Mouse (Mus musculus): ENCODE results near the gene Kctd5.
"Not testable (repeated sequence)": the region's sequence is repeated elsewhere in the genome, so short reads cannot be mapped to it uniquely, and the experiment has no call there.

Gene Kctd5

DNA sequence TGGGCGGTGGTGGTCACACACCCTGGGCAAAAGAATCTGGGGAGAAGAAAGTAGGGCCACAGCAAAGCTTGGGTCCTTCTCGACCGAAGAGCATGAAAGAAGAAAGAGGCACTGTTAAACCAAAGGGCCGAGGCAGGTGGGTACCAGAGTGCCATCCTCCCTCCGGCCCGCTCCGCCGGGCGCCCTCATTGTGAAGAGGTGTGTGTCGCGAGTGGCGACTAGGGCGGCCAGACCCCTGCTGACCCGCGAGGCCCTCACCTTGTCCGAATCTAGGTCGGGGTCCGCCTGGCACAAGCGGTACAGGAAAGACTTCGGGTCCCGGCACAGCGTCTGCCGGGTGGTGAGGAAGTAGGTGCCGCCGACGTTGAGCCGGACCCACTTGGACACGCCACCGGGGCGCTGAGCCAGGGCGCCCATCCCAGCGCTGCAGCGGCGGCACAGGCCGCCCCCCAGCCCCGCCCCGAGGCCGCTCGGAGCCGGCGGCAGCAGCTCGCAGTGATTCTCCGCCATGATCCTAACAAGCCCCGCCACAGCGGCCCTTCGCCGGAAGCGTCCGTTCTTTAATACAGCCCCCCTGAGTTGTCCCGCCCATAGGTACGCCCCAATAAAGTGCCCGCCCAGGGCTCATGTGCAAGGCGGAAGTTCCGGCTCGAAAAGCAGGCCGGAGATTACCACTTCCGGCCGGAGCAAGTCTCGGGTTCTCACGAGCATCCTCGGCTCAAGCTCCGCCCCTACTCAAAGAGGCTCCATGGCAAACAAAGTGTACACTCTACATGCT lies at the start of gene Kctd5:
TSS of gene Kctd5 (minus strand) at position 567 of the 778 bp plus-strand sequence.
- peak; percentile 97 for DNase-seq (ENCODE audit: extremely low spot score)

- DNase-seq (ENCODE audit: extremely low spot score), result no peak
Observed at GRCm38 (mm10) chr17:24119446-24119845, 46.2 kb upstream of the Kctd5 start.

GRCm38 (mm10) chr17:24113031-24113430 lies 39.7 kb upstream of the Kctd5 start:
- no peak for DNase-seq (ENCODE audit: extremely low spot score)

DNA sequence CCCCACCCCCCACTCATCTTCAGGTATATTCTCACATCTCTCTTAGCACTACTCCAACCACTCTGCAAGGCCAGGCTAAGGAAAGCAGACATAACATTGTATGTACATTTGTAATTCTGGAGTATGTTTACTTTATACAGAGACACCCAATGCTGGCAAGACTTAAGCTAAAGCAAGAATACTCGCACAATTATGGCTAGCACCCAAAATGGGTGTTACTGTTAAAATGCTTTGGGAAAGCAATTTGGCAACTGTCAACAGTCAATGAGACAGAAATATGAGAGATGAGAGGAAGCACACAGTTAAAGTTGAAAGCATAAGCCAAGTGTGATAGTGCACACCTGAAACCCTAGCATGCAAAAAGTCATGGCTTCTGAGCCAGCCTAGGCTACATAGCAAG lies 38.0 kb upstream of the Kctd5 start:
- no peak for DNase-seq (ENCODE audit: extremely low spot score)

DNA sequence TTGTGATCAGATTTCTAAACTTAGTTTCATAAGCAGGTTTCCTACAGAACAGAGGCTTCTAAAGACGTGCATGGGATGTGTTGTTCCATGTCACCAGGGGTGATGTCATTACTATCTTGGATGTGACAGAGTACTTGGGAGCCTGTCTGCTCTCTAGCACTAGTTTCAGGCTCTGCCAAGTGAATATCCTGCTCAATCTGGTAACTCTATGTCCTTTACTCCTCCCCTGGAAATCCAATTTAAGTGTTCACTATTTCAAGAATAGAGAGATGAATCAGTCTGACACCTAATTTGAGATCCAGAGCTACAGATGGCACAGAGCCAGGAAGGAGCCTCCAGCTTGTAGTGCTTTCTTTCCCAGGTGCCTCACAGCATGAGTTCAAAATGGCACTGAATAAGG lies 35.6 kb upstream of the Kctd5 start:
- DNase-seq (ENCODE audit: extremely low spot score), result no peak

DNA sequence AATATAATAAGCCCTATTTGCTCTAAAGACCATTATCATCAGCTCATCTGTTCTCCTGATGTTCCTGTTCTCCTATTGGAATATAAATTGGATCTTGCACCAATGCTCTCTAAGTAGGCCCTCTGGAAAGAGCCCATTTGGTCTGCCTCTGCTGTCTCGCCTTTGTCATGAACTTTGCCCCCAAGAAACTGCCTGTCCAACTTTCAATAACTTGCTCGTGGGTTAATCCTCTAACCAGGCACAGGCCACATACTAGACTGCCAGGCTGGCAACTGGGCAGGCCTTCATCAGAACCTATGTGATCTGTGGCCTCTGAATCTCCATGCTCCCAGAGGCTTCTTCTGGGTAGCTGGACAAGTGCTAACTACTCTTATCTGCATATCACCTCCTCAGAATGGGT lies 31.8 kb upstream of the Kctd5 start:
- DNase-seq (ENCODE audit: extremely low spot score), result no peak

- DNase-seq (ENCODE audit: extremely low spot score), result no peak
Observed at GRCm38 (mm10) chr17:24098354-24098753, 25.1 kb upstream of the Kctd5 start.

GRCm38 (mm10) chr17:24090575-24090974 lies 17.3 kb upstream of the Kctd5 start:
- no peak for DNase-seq (ENCODE audit: extremely low spot score)

DNA sequence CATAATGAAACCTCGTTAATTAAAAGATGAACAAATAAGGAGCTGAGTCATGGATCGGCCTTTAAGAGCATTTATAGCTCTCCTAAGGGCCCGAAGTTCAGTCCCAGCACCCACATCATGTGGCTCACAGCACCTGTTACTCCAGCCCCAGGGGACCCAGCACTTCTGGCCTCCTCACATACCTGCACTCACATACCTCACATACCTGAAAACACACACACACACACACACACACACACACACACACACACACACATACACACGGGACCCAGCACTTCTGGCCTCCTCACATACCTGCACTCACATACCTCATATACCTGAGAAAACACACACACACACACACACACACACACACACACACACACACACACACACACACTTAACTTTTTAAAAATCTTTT lies 13.1 kb upstream of the Kctd5 start:
- not testable (repeated sequence) for DNase-seq (ENCODE audit: extremely low spot score)

DNA sequence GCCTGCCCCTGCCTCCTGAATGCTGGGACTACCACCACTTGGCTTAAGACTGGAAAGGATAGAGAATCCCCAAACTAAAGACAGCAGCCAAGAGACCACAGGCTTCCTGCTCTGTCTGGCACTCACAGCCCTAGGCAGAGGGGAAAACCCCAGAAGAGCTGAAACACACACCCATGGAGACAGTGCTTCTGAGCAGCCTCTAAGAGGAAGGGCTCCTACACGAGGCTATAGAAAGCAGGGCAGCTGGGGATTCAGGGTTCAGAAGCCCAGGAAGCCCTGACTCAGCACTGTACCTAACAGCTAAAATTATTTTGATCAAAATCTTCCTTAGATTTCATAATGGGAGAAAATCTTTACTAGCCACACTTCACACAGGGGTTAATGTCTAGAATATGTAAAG lies 11.3 kb upstream of the Kctd5 start:
- DNase-seq (ENCODE audit: extremely low spot score), result no peak

DNA sequence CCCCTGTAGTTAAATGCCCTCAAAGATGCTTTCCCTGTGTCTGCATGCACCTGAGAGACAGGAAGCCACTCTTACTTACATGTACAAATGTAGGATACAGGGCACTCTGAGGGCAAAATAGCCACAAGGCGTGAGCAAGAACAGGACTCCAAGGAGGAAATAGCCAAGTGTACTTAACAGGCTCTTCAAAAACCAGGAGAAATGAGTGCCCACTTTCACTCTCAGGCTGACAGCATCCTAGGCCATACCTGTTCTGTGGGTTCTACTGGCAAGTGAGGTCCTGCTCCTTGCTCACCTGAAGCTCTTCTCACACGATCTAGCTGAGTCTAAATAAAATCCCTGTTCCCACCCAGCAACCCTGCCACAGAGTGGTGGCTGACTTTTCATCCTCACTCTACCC lies 3.8 kb upstream of the Kctd5 start:
- no peak for DNase-seq (ENCODE audit: extremely low spot score)

DNA sequence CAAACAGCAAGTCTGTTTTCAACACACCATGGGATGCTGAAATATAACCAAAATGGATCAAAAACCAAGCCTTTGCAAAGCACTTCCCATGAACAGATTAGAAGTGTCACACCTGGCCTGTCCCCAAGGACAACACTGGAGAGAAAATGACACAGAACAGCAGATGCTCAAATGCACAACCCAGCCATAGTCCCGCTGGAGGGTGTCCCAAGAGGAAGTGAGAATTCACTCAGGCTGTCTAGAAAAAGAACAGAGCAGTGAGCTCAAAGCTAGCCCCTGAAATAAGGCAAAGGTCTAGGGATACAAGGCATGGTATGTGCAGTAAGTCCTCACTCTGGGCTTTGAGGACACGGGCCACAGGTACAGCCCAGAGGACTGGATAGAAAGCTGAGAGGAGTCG lies 3.8 kb downstream of the Kctd5 start:
- DNase-seq (ENCODE audit: extremely low spot score), result no peak

DNA sequence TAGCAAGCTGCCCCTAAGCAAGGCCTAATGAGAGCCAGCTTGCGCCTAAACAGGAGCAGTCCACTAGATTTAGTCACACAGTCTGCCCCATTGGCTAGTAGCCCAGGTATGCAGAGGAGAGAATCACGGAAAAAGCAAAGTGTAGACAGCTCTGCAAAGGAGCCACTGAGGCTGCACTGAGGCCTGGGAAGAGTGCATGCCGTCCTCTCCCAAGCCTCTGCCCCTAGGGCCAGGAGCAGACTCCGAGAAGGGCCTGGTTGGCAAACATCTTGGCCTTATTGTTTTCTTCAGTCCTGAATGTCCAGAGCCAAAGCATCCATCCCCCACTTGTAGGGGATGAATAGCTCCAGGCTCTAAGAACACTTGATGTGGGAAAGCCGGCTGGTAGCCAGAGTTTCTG lies 5.0 kb downstream of the Kctd5 start:
- DNase-seq (ENCODE audit: extremely low spot score), result no peak

DNA sequence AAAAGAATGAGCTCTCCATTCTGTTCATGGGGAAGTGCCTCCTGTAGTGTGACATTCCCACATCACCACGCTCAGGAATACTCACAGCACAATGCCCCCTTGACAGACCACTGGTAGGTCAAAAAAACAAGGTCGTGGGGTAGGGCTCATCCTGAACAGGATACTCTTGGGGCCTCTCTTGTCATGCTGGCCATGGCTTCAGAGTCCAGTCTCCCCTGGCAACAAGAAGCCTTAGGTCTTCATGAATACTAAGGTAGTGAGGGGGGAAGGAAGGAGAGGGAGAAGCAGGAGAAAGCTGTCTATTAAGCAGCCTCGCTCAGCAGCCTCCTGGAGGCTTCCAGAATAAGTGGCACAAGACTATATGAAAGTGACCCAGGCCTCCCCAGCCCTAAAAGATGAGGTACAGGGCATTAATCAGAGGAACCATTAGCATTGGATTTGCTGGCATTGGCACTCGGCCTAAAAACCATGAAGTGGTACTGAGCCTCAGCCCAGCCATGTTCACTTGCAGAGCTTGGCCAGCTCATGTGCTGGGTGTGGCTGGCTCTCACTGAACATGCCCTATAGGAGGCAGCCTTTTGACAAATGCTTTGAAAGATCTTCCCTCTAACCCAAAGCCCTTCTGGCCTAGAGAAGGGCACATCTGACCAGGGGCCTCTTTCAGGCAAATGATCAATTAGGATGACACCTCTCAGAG lies 10.7 kb downstream of the Kctd5 start:
- DNase-seq (ENCODE audit: extremely low spot score), result no peak

DNA sequence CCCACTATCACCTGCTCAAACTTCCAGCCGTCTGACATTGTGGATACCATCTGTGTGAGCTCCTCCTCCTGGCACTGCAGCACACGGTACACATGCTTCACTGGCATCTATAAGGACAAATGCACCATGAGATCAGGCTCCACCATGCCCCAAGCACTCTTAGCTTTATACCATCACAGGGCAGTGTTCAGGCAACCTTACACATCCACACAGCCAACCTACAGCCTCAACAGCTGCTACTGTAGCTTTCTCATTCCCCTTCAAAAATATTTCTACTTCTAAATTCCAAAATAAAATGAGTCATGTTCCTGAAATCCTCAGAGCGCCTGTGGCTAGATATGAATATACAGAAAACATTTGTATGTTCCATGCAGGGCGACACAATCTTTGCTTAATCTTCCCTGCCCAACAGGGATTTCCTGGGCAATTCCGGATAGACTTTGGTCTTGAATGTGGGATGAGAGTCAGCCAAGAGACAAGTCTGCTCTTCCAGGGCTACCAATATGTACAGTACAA lies 15.5 kb downstream of the Kctd5 start:
- no peak for DNase-seq (ENCODE audit: extremely low spot score)

DNA sequence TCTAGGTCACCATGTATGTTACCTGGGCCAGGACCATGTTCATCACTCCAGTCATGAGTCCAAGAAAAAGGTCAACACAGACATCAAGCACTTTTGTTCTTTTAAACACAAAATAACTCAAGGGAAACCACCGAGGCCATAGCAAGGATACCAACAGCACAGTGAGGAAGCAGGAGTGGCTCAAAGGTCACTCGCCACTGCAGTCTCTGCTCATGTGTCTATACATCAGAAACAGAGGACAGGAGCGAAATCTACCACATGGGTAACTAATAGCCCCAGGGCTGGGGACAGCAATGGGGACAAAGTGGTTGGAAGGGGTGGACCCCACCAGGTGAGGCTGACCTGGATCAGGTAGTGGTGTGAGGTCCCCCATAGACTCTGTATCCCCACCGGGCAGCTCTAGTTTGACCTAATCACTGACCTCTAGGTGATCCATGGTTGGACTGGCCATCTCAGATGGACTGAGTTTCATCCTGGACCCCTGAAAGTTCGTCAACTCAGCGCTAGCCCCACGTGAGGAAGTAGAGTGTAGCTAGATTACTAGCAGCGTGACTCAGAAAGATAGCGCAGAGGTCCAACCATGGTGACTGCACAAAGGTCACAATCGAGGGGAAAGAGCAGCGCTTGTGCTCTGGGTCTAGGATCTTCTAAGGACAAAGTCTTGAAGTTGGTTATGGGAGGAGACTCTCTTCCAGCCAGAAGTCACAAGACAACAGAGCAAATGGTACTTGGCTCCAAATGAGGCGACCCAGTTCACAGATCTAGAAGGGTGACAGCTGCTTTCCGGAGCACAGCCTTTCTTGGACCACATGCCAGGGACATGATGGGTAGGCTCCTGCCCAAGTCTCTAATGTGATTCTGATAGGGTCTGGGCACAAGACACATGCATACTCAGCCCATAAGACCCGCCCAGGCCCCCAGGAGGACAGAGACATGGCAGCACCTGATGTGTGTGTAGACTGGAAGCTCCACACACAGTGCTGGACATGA lies 16.4 kb downstream of the Kctd5 start:
- no peak for DNase-seq (ENCODE audit: extremely low spot score)

DNA sequence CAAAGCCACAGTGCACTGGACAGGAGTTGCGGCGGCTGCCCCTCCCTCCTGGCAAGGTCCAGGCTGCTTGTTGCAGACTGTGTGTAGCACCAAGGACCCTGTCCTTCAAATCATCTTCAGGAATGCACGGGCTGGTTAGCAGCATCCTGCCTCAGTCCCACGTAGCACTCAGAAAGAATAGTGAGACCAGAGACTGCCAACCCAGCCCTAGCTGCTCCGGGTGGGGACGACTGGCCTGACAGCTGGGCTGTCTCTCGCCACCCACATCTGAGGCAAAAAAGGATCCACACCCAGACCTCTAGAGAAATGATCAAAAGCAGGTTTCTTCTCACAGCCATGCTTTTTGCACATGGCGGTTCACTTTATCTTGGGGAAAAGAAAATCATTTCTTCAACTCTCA lies 24.3 kb downstream of the Kctd5 start:
- no peak for DNase-seq (ENCODE audit: extremely low spot score)

GRCm38 (mm10) chr17:24048053-24048452 lies 25.2 kb downstream of the Kctd5 start:
- DNase-seq (ENCODE audit: extremely low spot score), result no peak

DNA sequence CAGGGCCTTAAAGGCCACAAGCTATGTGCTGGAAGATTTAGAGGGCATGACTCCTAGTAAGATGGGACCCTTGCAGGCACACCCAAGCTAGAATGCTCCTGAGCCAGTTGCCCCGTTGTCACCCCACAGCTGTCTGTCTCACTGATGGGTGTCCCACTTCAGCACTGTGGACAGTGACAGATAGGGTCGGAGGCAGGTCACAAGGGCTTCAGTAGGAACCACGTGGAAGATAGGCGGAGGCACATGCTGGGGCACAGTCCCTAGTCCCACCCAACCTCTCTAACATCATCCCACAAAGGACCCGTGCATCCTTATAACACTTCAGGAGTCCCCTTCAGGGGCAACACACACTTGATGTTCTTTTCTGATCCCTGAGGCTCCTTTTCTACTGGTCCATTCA lies 27.3 kb downstream of the Kctd5 start:
- no peak for DNase-seq (ENCODE audit: extremely low spot score)

DNA sequence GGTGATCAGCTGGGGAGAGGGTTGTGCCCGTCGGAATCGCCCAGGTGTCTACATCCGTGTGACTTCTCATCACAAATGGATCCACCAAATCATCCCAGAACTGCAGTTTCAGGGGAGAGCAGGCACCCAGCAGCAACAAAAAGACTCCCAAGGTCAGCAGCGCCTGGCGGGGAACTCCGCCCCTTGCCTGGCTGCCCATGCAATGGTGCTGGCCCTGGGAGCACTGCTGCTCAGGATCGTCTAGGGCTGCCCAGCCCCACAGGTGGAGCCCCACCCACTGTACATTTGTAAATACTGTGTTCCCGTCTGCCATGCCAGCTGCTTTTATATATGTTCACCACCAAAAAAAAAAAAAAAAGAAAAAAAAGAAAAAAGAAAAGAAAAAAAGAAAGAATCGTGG lies 27.7 kb downstream of the Kctd5 start:
- no peak for DNase-seq (ENCODE audit: extremely low spot score)

GRCm38 (mm10) chr17:24044482-24044881 lies 28.8 kb downstream of the Kctd5 start:
- DNase-seq (ENCODE audit: extremely low spot score), result no peak

- DNase-seq (ENCODE audit: extremely low spot score), result no peak
Observed at GRCm38 (mm10) chr17:24037844-24038243, 35.4 kb downstream of the Kctd5 start, which contains the start of gene Prss27. Prss27 (plus strand) TSS chr17:24038144.

All from embryo, embryonic 9.5 days (tissue).